25 mouse cellular contexts compared by ENCODE assay signal in genomic region chr12:119464940-119465245, GRCm38 (mm10).
DNase-seq lines count a peak whose midpoint lies in the region; ATAC-seq and TF ChIP-seq lines count a peak whose summit lies in the region.
"Had no signal": no experiment of that assay in that cellular context is flagged by ENCODE, and none has a peak within 500 bp of the region (broad histone marks: within the 10 kb centered on the region; RNA-seq: fewer than 3 reads in every experiment).

No protein-coding gene starts in this region.

- H3K36me3 ChIP-seq in hindbrain, embryonic 12.5 days: no peaks in the 10 kb centered on the region
- H3K36me3 ChIP-seq in hindbrain, embryonic 10.5 days: no peaks in the 10 kb centered on the region
- H3K36me3 ChIP-seq in forebrain, embryonic 14.5 days (ENCODE audit: control insufficient read depth, insufficient read depth, low read length): no peaks in the 10 kb centered on the region
- no peaks in the 10 kb centered on the region for H3K36me3 ChIP-seq in hindbrain, embryonic 16.5 days (ENCODE audit: control insufficient read depth, insufficient read depth, low read length)
- no peaks in the 10 kb centered on the region for H3K36me3 ChIP-seq in kidney, adult 2 months (ENCODE audit: control insufficient read depth, insufficient read depth, low read length)
- H3K36me3 ChIP-seq in heart, adult 2 months (ENCODE audit: control insufficient read depth, insufficient read depth, low read length): no peaks in the 10 kb centered on the region
- H3K36me3 ChIP-seq: embryonic facial prominence, embryonic 10.5 days; embryonic facial prominence, embryonic 15.5 days; hindbrain, embryonic 15.5 days; intestine, embryonic 15.5 days; limb, embryonic 13.5 days; lung, embryonic 15.5 days; neural tube, embryonic 15.5 days; stomach, embryonic 15.5 days had no signal

- no peak for DNase-seq in hindbrain, embryonic 10.5 days (ENCODE audit: low spot score)
- peak; percentile 12 for DNase-seq in brain, embryonic 14.5 days (ENCODE audit: low read depth)
- DNase-seq in forebrain, embryonic 14.5 days (ENCODE audit: low spot score): no peak
- no peak for DNase-seq in kidney, adult 11 months
- no peak for DNase-seq in kidney, adult 2 months
- DNase-seq in heart, adult 2 months: no peak
- DNase-seq: adrenal gland, adult 2 months; cerebellum, adult 8-10 months; cerebellum, postnatal 25 days; heart, postnatal 14 days; kidney, adult 9 months; kidney, postnatal 10 days; right cerebral cortex, postnatal 25 days had no signal

- no peak for TF ChIP-seq EP300 in heart, adult 2 months (IDR thresholded peaks at IDR 0.05; ENCODE audit: insufficient read depth, low read depth, low read length)

- H3K79me2 ChIP-seq in heart, adult 2 months (replicated peaks; ENCODE audit: control insufficient read depth, insufficient read depth, low read length): no peaks in the 10 kb centered on the region

- no peaks in the 10 kb centered on the region for H3K27me3 ChIP-seq in hindbrain, embryonic 12.5 days
- H3K27me3 ChIP-seq in hindbrain, embryonic 10.5 days (ENCODE audit: insufficient read depth, poor library complexity, severe bottlenecking): no peaks in the 10 kb centered on the region
- no peaks in the 10 kb centered on the region for H3K27me3 ChIP-seq in forebrain, embryonic 14.5 days (replicated peaks; ENCODE audit: control insufficient read depth, insufficient read depth, low read length)
- no peaks in the 10 kb centered on the region for H3K27me3 ChIP-seq in hindbrain, embryonic 16.5 days (replicated peaks; ENCODE audit: control insufficient read depth, insufficient read depth, low read length)
- H3K27me3 ChIP-seq in kidney, adult 2 months (replicated peaks; ENCODE audit: control insufficient read depth, insufficient read depth, low read length): no peaks in the 10 kb centered on the region
- no peaks in the 10 kb centered on the region for H3K27me3 ChIP-seq in heart, adult 2 months (ENCODE audit: control insufficient read depth, insufficient read depth, low read length)
- H3K27me3 ChIP-seq: embryonic facial prominence, embryonic 15.5 days; hindbrain, embryonic 15.5 days; intestine, embryonic 15.5 days; limb, embryonic 13.5 days; lung, embryonic 15.5 days; neural tube, embryonic 15.5 days; stomach, embryonic 15.5 days had no signal

- TF ChIP-seq POLR2A in brain, embryonic 14.5 days (IDR thresholded peaks at IDR 0.05; ENCODE audit: borderline replicate concordance, extremely low read depth, insufficient read depth, insufficient read length, poor library complexity, severe bottlenecking): no peak
- no peak for TF ChIP-seq POLR2A in kidney, adult 2 months (IDR thresholded peaks at IDR 0.05; ENCODE audit: low read depth, low read length)
- TF ChIP-seq POLR2A in heart, adult 2 months (IDR thresholded peaks at IDR 0.05; ENCODE audit: insufficient read depth, low read depth, low read length): no peak

- no peaks in the 10 kb centered on the region for H3K9me3 ChIP-seq in hindbrain, embryonic 12.5 days (replicated peaks)
- H3K9me3 ChIP-seq in hindbrain, embryonic 10.5 days: no peaks in the 10 kb centered on the region
- no peaks in the 10 kb centered on the region for H3K9me3 ChIP-seq in forebrain, embryonic 14.5 days (replicated peaks; ENCODE audit: control insufficient read depth, low read length)
- no peaks in the 10 kb centered on the region for H3K9me3 ChIP-seq in hindbrain, embryonic 16.5 days (ENCODE audit: control insufficient read depth, low read length)
- H3K9me3 ChIP-seq: embryonic facial prominence, embryonic 10.5 days; embryonic facial prominence, embryonic 15.5 days; hindbrain, embryonic 15.5 days; intestine, embryonic 15.5 days; limb, embryonic 13.5 days; lung, embryonic 15.5 days; neural tube, embryonic 15.5 days; stomach, embryonic 15.5 days had no signal

- no peak overlapping the region for H3K4me2 ChIP-seq in hindbrain, embryonic 12.5 days (replicated peaks)
- H3K4me2 ChIP-seq in forebrain, embryonic 14.5 days (ENCODE audit: low read length): no peak overlapping the region
- H3K4me2 ChIP-seq in hindbrain, embryonic 16.5 days (ENCODE audit: low read length): no peak overlapping the region
- H3K4me2 ChIP-seq: embryonic facial prominence, embryonic 15.5 days; hindbrain, embryonic 15.5 days; intestine, embryonic 15.5 days; limb, embryonic 13.5 days; liver, embryonic 11.5 days; lung, embryonic 15.5 days; neural tube, embryonic 15.5 days; stomach, embryonic 15.5 days had no signal

- H3K4me3 ChIP-seq in hindbrain, embryonic 12.5 days: no peak overlapping the region
- H3K4me3 ChIP-seq in hindbrain, embryonic 10.5 days: no peak overlapping the region
- no peak overlapping the region for H3K4me3 ChIP-seq in forebrain, embryonic 14.5 days (ENCODE audit: low read depth, low read length)
- no peak overlapping the region for H3K4me3 ChIP-seq in hindbrain, embryonic 16.5 days (ENCODE audit: low read length)
- H3K4me3 ChIP-seq in kidney, adult 2 months (ENCODE audit: insufficient read depth, low read depth, low read length): no peak overlapping the region
- H3K4me3 ChIP-seq in heart, adult 2 months: no peak overlapping the region
- H3K4me3 ChIP-seq: embryonic facial prominence, embryonic 10.5 days; embryonic facial prominence, embryonic 15.5 days; hindbrain, embryonic 15.5 days; intestine, embryonic 15.5 days; limb, embryonic 13.5 days; lung, embryonic 15.5 days; neural tube, embryonic 15.5 days; stomach, embryonic 15.5 days had no signal

- H3K4me1 ChIP-seq in hindbrain, embryonic 12.5 days: peaks cover 2% of the 10 kb centered on the region; the same call in 1 of the 2 replicates
- no peaks in the 10 kb centered on the region for H3K4me1 ChIP-seq in hindbrain, embryonic 10.5 days (replicated peaks)
- no peaks in the 10 kb centered on the region for H3K4me1 ChIP-seq in forebrain, embryonic 14.5 days (ENCODE audit: control insufficient read depth, insufficient read depth, low read length)
- no peaks in the 10 kb centered on the region for H3K4me1 ChIP-seq in hindbrain, embryonic 16.5 days (ENCODE audit: control insufficient read depth, insufficient read depth, low read depth, low read length)
- no peaks in the 10 kb centered on the region for H3K4me1 ChIP-seq in kidney, adult 2 months (ENCODE audit: control insufficient read depth, insufficient read depth, low read length)
- no peaks in the 10 kb centered on the region for H3K4me1 ChIP-seq in heart, adult 2 months (ENCODE audit: control insufficient read depth, insufficient read depth, low read length)
- H3K4me1 ChIP-seq: embryonic facial prominence, embryonic 10.5 days; embryonic facial prominence, embryonic 15.5 days; hindbrain, embryonic 15.5 days; intestine, embryonic 15.5 days; limb, embryonic 13.5 days; lung, embryonic 15.5 days; stomach, embryonic 15.5 days had no signal

- H3K9ac ChIP-seq in hindbrain, embryonic 12.5 days: no peak overlapping the region
- H3K9ac ChIP-seq in forebrain, embryonic 14.5 days (ENCODE audit: low read length): no peak overlapping the region
- no peak overlapping the region for H3K9ac ChIP-seq in hindbrain, embryonic 16.5 days (ENCODE audit: low read depth, low read length)
- H3K9ac ChIP-seq in heart, adult 2 months (ENCODE audit: low read depth, low read length): no peak overlapping the region
- H3K9ac ChIP-seq: embryonic facial prominence, embryonic 15.5 days; hindbrain, embryonic 15.5 days; intestine, embryonic 15.5 days; limb, embryonic 13.5 days; lung, embryonic 15.5 days; neural tube, embryonic 15.5 days; stomach, embryonic 15.5 days had no signal

- no peak for TF ChIP-seq CTCF in brain, embryonic 14.5 days (IDR thresholded peaks at IDR 0.05; ENCODE audit: borderline replicate concordance, extremely low read depth, insufficient read depth, insufficient read length)
- TF ChIP-seq CTCF in kidney, adult 2 months (conservative IDR thresholded peaks at IDR 0.05; ENCODE audit: insufficient read depth, insufficient read length, low read depth, low read length): no peak
- TF ChIP-seq CTCF in heart, adult 2 months (IDR thresholded peaks at IDR 0.05): no peak

- no peak overlapping the region for H3K27ac ChIP-seq in hindbrain, embryonic 12.5 days
- H3K27ac ChIP-seq in hindbrain, embryonic 10.5 days: no peak overlapping the region
- no peak overlapping the region for H3K27ac ChIP-seq in forebrain, embryonic 14.5 days (ENCODE audit: low read depth, low read length)
- no peak overlapping the region for H3K27ac ChIP-seq in hindbrain, embryonic 16.5 days (ENCODE audit: low read depth, low read length)
- H3K27ac ChIP-seq in kidney, adult 2 months (ENCODE audit: insufficient read depth, low read depth, low read length): no peak overlapping the region
- H3K27ac ChIP-seq in heart, adult 2 months: no peak overlapping the region
- H3K27ac ChIP-seq: embryonic facial prominence, embryonic 10.5 days; embryonic facial prominence, embryonic 15.5 days; hindbrain, embryonic 15.5 days; intestine, embryonic 15.5 days; limb, embryonic 13.5 days; lung, embryonic 15.5 days; neural tube, embryonic 15.5 days; stomach, embryonic 15.5 days had no signal

- intact Hi-C loops in heart, adult 2 months (cut with DNase I): no loop called here

- 66% methylated on average over 1 of the region's 1 CpGs for WGBS in hindbrain, embryonic 12.5 days
- 76% methylated on average over 1 of the region's 1 CpGs for WGBS in hindbrain, embryonic 10.5 days
- WGBS in forebrain, embryonic 14.5 days: 70% methylated on average over 1 of the region's 1 CpGs
- WGBS in hindbrain, embryonic 16.5 days: 52% methylated on average over 1 of the region's 1 CpGs
- 54% methylated on average over 1 of the region's 1 CpGs for WGBS in kidney, adult 2 months
- WGBS in heart, adult 2 months: 49% methylated on average over 1 of the region's 1 CpGs

- ATAC-seq in hindbrain, embryonic 12.5 days (ENCODE audit: low FRiP score): peak; percentile 58; the same call in 1 of the 2 replicates
- ATAC-seq in forebrain, embryonic 14.5 days: peak; percentile 25; the same call in 1 of the 2 replicates
- peak; percentile 52; the same call in 1 of the 2 replicates for ATAC-seq in hindbrain, embryonic 16.5 days
- ATAC-seq: CD4-positive, CD25-positive, alpha-beta regulatory T cell, adult 4 months; intestine, embryonic 15.5 days had no signal
